Mouse (Mus musculus): ENCODE results near the gene 5730409E04Rik. TPM values are rescaled to one million over a fixed set of nuclear protein-coding genes. Genes with fewer than 3 reads are reported as not detected.

5730409E04Rik gene
- polyA plus RNA-seq, 1 experiment, result 2.4 TPM

GRCm38 (mm10) chr4:126619691-126620330 is 10.2 kb downstream of the 5730409E04Rik start:
- Histone ChIP-seq H3K79me3 (ENCODE audit: low read depth) (no peaks in the 10 kb centered on the region), H3K4me3 (ENCODE audit: insufficient read depth, poor library complexity, severe bottlenecking) (no peak overlapping the region), H3K79me2 (ENCODE audit: control insufficient read depth, insufficient read depth) (no peaks in the 10 kb centered on the region), H3K36me3 (ENCODE audit: control insufficient read depth, insufficient read depth) (no peaks in the 10 kb centered on the region), H3ac (ENCODE audit: control insufficient read depth, insufficient read length, low read depth) (no peak overlapping the region), H3K27me3 (ENCODE audit: control insufficient read depth, insufficient read depth, insufficient read length) (peaks cover 48% of the 10 kb centered on the region)
- TF ChIP-seq CTCF (IDR thresholded peaks at IDR 0.05; ENCODE audit: control insufficient read depth, insufficient read depth, insufficient read length) (no peak), CEBPB (IDR thresholded peaks at IDR 0.05; ENCODE audit: low read depth) (no peak), MYOD1 (IDR thresholded peaks at IDR 0.05; ENCODE audit: control insufficient read depth, insufficient read length, low read depth) (no peak), FOSL1 (IDR thresholded peaks at IDR 0.05; ENCODE audit: insufficient read depth, low read length, poor library complexity, severe bottlenecking) (no peak), MAX (IDR thresholded peaks at IDR 0.05) (no peak), USF1 (IDR thresholded peaks at IDR 0.05; ENCODE audit: low read depth) (no peak), MYOG (IDR thresholded peaks at IDR 0.05; ENCODE audit: control insufficient read depth, extremely low read depth, insufficient read length) (no peak)

DNA sequence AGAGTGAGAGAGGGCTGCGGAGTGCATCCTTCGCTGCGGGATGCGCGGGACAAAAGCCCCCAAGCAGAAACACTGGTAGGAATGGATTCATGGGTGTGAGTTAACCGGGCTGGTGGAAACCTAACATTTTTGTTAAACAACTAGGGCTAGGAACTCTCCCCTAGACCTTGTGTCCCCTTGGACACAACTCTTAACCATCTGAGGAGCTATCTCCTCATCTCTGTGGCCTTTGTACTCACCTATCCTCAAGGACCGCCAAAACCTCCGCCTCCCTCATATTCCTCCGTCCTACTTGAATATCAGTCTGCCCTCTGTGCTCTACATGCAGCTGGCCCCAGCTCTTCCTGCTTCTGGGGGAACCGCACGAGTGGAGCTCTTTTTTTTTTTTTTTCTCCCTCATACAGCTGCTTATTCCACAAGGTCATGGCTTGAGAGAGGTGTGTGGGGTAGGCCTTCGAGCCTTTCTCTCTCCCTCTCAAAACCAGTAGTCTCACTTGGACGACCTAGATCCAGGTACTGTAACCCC is 10.8 kb downstream of the 5730409E04Rik start:
- TF ChIP-seq CEBPB (IDR thresholded peaks at IDR 0.05; ENCODE audit: low read depth), result no peak
- TF ChIP-seq CTCF (IDR thresholded peaks at IDR 0.05; ENCODE audit: control insufficient read depth, insufficient read depth, insufficient read length), result no peak
- TF ChIP-seq FOSL1 (IDR thresholded peaks at IDR 0.05; ENCODE audit: insufficient read depth, low read length, poor library complexity, severe bottlenecking), result no peak
- no peak for TF ChIP-seq MYOG (IDR thresholded peaks at IDR 0.05; ENCODE audit: control insufficient read depth, extremely low read depth, insufficient read length)
- TF ChIP-seq MAX (IDR thresholded peaks at IDR 0.05), result no peak
- TF ChIP-seq USF1 (IDR thresholded peaks at IDR 0.05; ENCODE audit: low read depth), result no peak
- no peak for TF ChIP-seq MYOD1 (IDR thresholded peaks at IDR 0.05; ENCODE audit: control insufficient read depth, insufficient read length, low read depth)
- Histone ChIP-seq H3K27me3 (ENCODE audit: control insufficient read depth, insufficient read depth, insufficient read length) (peaks cover 51% of the 10 kb centered on the region), H3K4me3 (ENCODE audit: insufficient read depth, poor library complexity, severe bottlenecking) (no peak overlapping the region), H3K79me2 (ENCODE audit: control insufficient read depth, insufficient read depth) (no peaks in the 10 kb centered on the region), H3K36me3 (ENCODE audit: control insufficient read depth, insufficient read depth) (no peaks in the 10 kb centered on the region), H3ac (ENCODE audit: control insufficient read depth, insufficient read length, low read depth) (no peak overlapping the region), H3K79me3 (ENCODE audit: low read depth) (no peaks in the 10 kb centered on the region)

- Histone ChIP-seq H3K79me2 (ENCODE audit: control insufficient read depth, insufficient read depth) (no peaks in the 10 kb centered on the region), H3K79me3 (ENCODE audit: low read depth) (no peaks in the 10 kb centered on the region), H3K4me3 (ENCODE audit: insufficient read depth, poor library complexity, severe bottlenecking) (no peak overlapping the region), H3K36me3 (ENCODE audit: control insufficient read depth, insufficient read depth) (no peaks in the 10 kb centered on the region), H3ac (ENCODE audit: control insufficient read depth, insufficient read length, low read depth) (no peak overlapping the region), H3K27me3 (ENCODE audit: control insufficient read depth, insufficient read depth, insufficient read length) (peaks cover 44% of the 10 kb centered on the region)
- TF ChIP-seq CEBPB (IDR thresholded peaks at IDR 0.05; ENCODE audit: low read depth) (no peak), USF1 (IDR thresholded peaks at IDR 0.05; ENCODE audit: low read depth) (no peak), MYOD1 (IDR thresholded peaks at IDR 0.05; ENCODE audit: control insufficient read depth, insufficient read length, low read depth) (no peak), MAX (IDR thresholded peaks at IDR 0.05) (no peak), FOSL1 (IDR thresholded peaks at IDR 0.05; ENCODE audit: insufficient read depth, low read length, poor library complexity, severe bottlenecking) (no peak), MYOG (IDR thresholded peaks at IDR 0.05; ENCODE audit: control insufficient read depth, extremely low read depth, insufficient read length) (no peak), CTCF (IDR thresholded peaks at IDR 0.05; ENCODE audit: control insufficient read depth, insufficient read depth, insufficient read length) (no peak)
Measured at GRCm38 (mm10) chr4:126627021-126627681, 17.5 kb downstream of the 5730409E04Rik start.

- Histone ChIP-seq H3K4me3 (ENCODE audit: insufficient read depth, poor library complexity, severe bottlenecking) (no peak overlapping the region), H3K36me3 (ENCODE audit: control insufficient read depth, insufficient read depth) (no peaks in the 10 kb centered on the region), H3ac (ENCODE audit: control insufficient read depth, insufficient read length, low read depth) (no peak overlapping the region), H3K79me2 (ENCODE audit: control insufficient read depth, insufficient read depth) (no peaks in the 10 kb centered on the region), H3K79me3 (ENCODE audit: low read depth) (no peaks in the 10 kb centered on the region), H3K27me3 (ENCODE audit: control insufficient read depth, insufficient read depth, insufficient read length) (peaks cover 37% of the 10 kb centered on the region)
- TF ChIP-seq USF1 (IDR thresholded peaks at IDR 0.05; ENCODE audit: low read depth), result no peak
- TF ChIP-seq CTCF (IDR thresholded peaks at IDR 0.05; ENCODE audit: control insufficient read depth, insufficient read depth, insufficient read length), result no peak
- TF ChIP-seq FOSL1 (IDR thresholded peaks at IDR 0.05; ENCODE audit: insufficient read depth, low read length, poor library complexity, severe bottlenecking), result no peak
- no peak for TF ChIP-seq CEBPB (IDR thresholded peaks at IDR 0.05; ENCODE audit: low read depth)
- TF ChIP-seq MYOD1 (IDR thresholded peaks at IDR 0.05; ENCODE audit: control insufficient read depth, insufficient read length, low read depth), result no peak
- TF ChIP-seq MAX (IDR thresholded peaks at IDR 0.05), result no peak
- TF ChIP-seq MYOG (IDR thresholded peaks at IDR 0.05; ENCODE audit: control insufficient read depth, extremely low read depth, insufficient read length), result no peak
Measured at GRCm38 (mm10) chr4:126631922-126632321, 22.3 kb downstream of the 5730409E04Rik start.

- H3K27me3 ChIP-seq (ENCODE audit: control insufficient read depth, insufficient read depth, insufficient read length), result peaks cover 34% of the 10 kb centered on the region
- no peaks in the 10 kb centered on the region for H3K79me2 ChIP-seq (ENCODE audit: control insufficient read depth, insufficient read depth)
- H3K79me3 ChIP-seq (ENCODE audit: low read depth), result no peaks in the 10 kb centered on the region
- no peak for TF ChIP-seq MYOD1 (IDR thresholded peaks at IDR 0.05; ENCODE audit: control insufficient read depth, insufficient read length, low read depth)
- no peak for TF ChIP-seq CTCF (IDR thresholded peaks at IDR 0.05; ENCODE audit: control insufficient read depth, insufficient read depth, insufficient read length)
- TF ChIP-seq MAX (IDR thresholded peaks at IDR 0.05), result no peak
- TF ChIP-seq MYOG (IDR thresholded peaks at IDR 0.05; ENCODE audit: control insufficient read depth, extremely low read depth, insufficient read length), result no peak
- TF ChIP-seq USF1 (IDR thresholded peaks at IDR 0.05; ENCODE audit: low read depth), result no peak
- no peak for TF ChIP-seq FOSL1 (IDR thresholded peaks at IDR 0.05; ENCODE audit: insufficient read depth, low read length, poor library complexity, severe bottlenecking)
- no peak for TF ChIP-seq CEBPB (IDR thresholded peaks at IDR 0.05; ENCODE audit: low read depth)
- H3K4me3 ChIP-seq (ENCODE audit: insufficient read depth, poor library complexity, severe bottlenecking), result no peak overlapping the region
- no peaks in the 10 kb centered on the region for H3K36me3 ChIP-seq (ENCODE audit: control insufficient read depth, insufficient read depth)
- H3ac ChIP-seq (ENCODE audit: control insufficient read depth, insufficient read length, low read depth), result no peak overlapping the region
Measured at GRCm38 (mm10) chr4:126632668-126633067, 23.1 kb downstream of the 5730409E04Rik start.
